Mouse (Mus musculus) erythroblast, embryonic 14.5 days (primary cell): ENCODE data around the gene Adamtsl4. TPM values are rescaled to one million over a fixed set of nuclear protein-coding genes. Genes with fewer than 3 reads are reported as not detected.

Source experiments
- H3K27me3 ChIP-seq: 2 replicates; pipeline ENCODE4 v1.6.1; 2012; ENCODE audit warnings: inconsistent platforms; ENCODE audit not compliant: control insufficient read depth
- H3K36me3 ChIP-seq: 2 replicates; pipeline ENCODE4 v1.6.1; 2012; ENCODE audit warnings: mild to moderate bottlenecking, inconsistent platforms; ENCODE audit not compliant: control insufficient read depth
- H3K4me1 ChIP-seq: 2 replicates; pipeline ENCODE4 v1.6.1; 2012; ENCODE audit warnings: inconsistent platforms; ENCODE audit not compliant: control insufficient read depth
- H3K4me3 ChIP-seq: replicated peaks from 2 replicates; pipeline ENCODE3; 2012; ENCODE audit warnings: moderate library complexity, mild to moderate bottlenecking, inconsistent platforms
- H3K9me3 ChIP-seq: 2 replicates; pipeline ENCODE4 v1.6.1; 2012; ENCODE audit warnings: low read length, inconsistent platforms, mixed read lengths; ENCODE audit not compliant: control insufficient read depth
- GATA1 ChIP-seq: IDR thresholded peaks from 2 replicates; pipeline ENCODE4 v1.6.1; 2012; ENCODE audit warnings: low read length, inconsistent platforms, mixed read lengths
- TAL1 ChIP-seq: IDR thresholded peaks from 3 replicates; pipeline ENCODE4 v1.6.1; 2012; ENCODE audit warnings: low read length, inconsistent platforms, mixed read lengths
- polyA plus RNA-seq: library from polyadenylated mRNA; stranded (reverse); fragments of >175 nt; gene quantifications from 2 replicates; pipeline ENCODE4 v1.2.3, GENCODE M21; 2012

The Adamtsl4 gene
- polyA plus RNA-seq, 1 experiment: 0.22 TPM

- Histone ChIP-seq H3K27me3 (no peaks in the 10 kb centered on the region), H3K4me1 (peaks cover 92% of the 10 kb centered on the region), H3K36me3 (peaks cover 96% of the 10 kb centered on the region), H3K4me3 (no peak overlapping the region), H3K9me3 (no peaks in the 10 kb centered on the region)
- no peak for TF ChIP-seq GATA1
- no peak for TF ChIP-seq TAL1
Measured at GRCm38 (mm10) chr3:95667521-95667920, 20.2 kb downstream of the Adamtsl4 start.

GRCm38 (mm10) chr3:95666124-95666844 is 21.4 kb downstream of the Adamtsl4 start:
- peaks cover 96% of the 10 kb centered on the region for H3K36me3 ChIP-seq
- peaks cover 92% of the 10 kb centered on the region for H3K4me1 ChIP-seq
- TF ChIP-seq TAL1 (peak; percentile 58; the same call in 2 of the 3 replicates), GATA1 (peak; percentile 37; the same call in 1 of the 2 replicates)
- H3K4me3 ChIP-seq: peak overlapping the region; percentile 21
- H3K9me3 ChIP-seq: no peaks in the 10 kb centered on the region
- no peaks in the 10 kb centered on the region for H3K27me3 ChIP-seq

GRCm38 (mm10) chr3:95664940-95665352 is 22.8 kb downstream of the Adamtsl4 start:
- H3K9me3 ChIP-seq: no peaks in the 10 kb centered on the region

GRCm38 (mm10) chr3:95663969-95664608 is 23.6 kb downstream of the Adamtsl4 start:
- TF ChIP-seq TAL1 (no peak), GATA1 (no peak)
- Histone ChIP-seq H3K4me1 (peaks cover 87% of the 10 kb centered on the region), H3K27me3 (no peaks in the 10 kb centered on the region), H3K36me3 (peaks cover 98% of the 10 kb centered on the region), H3K4me3 (peak overlapping the region; percentile 13), H3K9me3 (no peaks in the 10 kb centered on the region)

More at GRCm38 (mm10) chr3:95664940-95665352, 22.8 kb downstream of the Adamtsl4 start:
- TF ChIP-seq TAL1 (no peak), GATA1 (no peak)
- Histone ChIP-seq H3K36me3 (peaks cover 98% of the 10 kb centered on the region), H3K4me3 (peak overlapping the region; percentile 40), H3K27me3 (no peaks in the 10 kb centered on the region), H3K4me1 (peaks cover 95% of the 10 kb centered on the region)

GRCm38 (mm10) chr3:95663486-95663885 is 24.2 kb downstream of the Adamtsl4 start:
- H3K9me3 ChIP-seq: no peaks in the 10 kb centered on the region
- TF ChIP-seq GATA1: no peak
- peaks cover 94% of the 10 kb centered on the region for H3K36me3 ChIP-seq
- peak overlapping the region; percentile 13 for H3K4me3 ChIP-seq
- no peaks in the 10 kb centered on the region for H3K27me3 ChIP-seq
- H3K4me1 ChIP-seq: peaks cover 81% of the 10 kb centered on the region

- H3K4me3 ChIP-seq: peak overlapping the region; percentile 79
- no peaks in the 10 kb centered on the region for H3K9me3 ChIP-seq
- peaks cover 78% of the 10 kb centered on the region for H3K4me1 ChIP-seq
- TF ChIP-seq GATA1: no peak
- TF ChIP-seq TAL1: no peak
- H3K27me3 ChIP-seq: no peaks in the 10 kb centered on the region
- peaks cover 88% of the 10 kb centered on the region for H3K36me3 ChIP-seq
Measured at GRCm38 (mm10) chr3:95662724-95663449, 24.8 kb downstream of the Adamtsl4 start.

GRCm38 (mm10) chr3:95661945-95662715 is 25.6 kb downstream of the Adamtsl4 start:
- Histone ChIP-seq H3K36me3 (peaks cover 84% of the 10 kb centered on the region), H3K4me1 (peaks cover 78% of the 10 kb centered on the region), H3K9me3 (no peaks in the 10 kb centered on the region), H3K4me3 (peak overlapping the region; percentile 79), H3K27me3 (no peaks in the 10 kb centered on the region)
- no peak for TF ChIP-seq TAL1
- no peak for TF ChIP-seq GATA1

- Histone ChIP-seq H3K27me3 (no peaks in the 10 kb centered on the region), H3K4me1 (peaks cover 75% of the 10 kb centered on the region), H3K4me3 (peak overlapping the region; percentile 79), H3K36me3 (peaks cover 74% of the 10 kb centered on the region), H3K9me3 (no peaks in the 10 kb centered on the region)
- TF ChIP-seq TAL1 (no peak), GATA1 (no peak)
Measured at GRCm38 (mm10) chr3:95660788-95661478, 26.8 kb downstream of the Adamtsl4 start.
